Mouse (Mus musculus) testis, adult 2 months (tissue): ENCODE data around the gene Ptprcap.

Experiments used
- CTCF ChIP-seq: fragments of 200-500 bp; IDR thresholded peaks from 2 replicates; pipeline ENCODE4 v1.5.1; 2012; ENCODE audit warnings: low read depth, mild to moderate bottlenecking, inconsistent platforms, low read length, moderate library complexity; ENCODE audit not compliant: control insufficient read depth, insufficient read depth, insufficient replicate concordance
- POLR2A ChIP-seq: fragments of 200-500 bp; IDR thresholded peaks from 2 replicates; pipeline ENCODE4 v1.6.1; 2012; ENCODE audit warnings: low read depth, mild to moderate bottlenecking, inconsistent platforms, low read length, moderate library complexity; ENCODE audit not compliant: control insufficient read depth

GRCm38 (mm10) chr19:4189051-4189620 lies 35.7 kb downstream of the Ptprcap start:
- TF ChIP-seq CTCF: no peak
- TF ChIP-seq POLR2A: no peak
